Mouse (Mus musculus) intestine, postnatal 0 days (tissue): ENCODE results near the gene Brca1. TPM values are rescaled to one million over a fixed set of nuclear protein-coding genes. Genes with fewer than 3 reads are reported as not detected.
A peak's percentile ranks its signal among the peaks of the same experiment; 100 is the strongest.
"Not testable (repeated sequence)": the region's sequence is repeated elsewhere in the genome, so short reads cannot be mapped to it uniquely, and the experiment has no call there.

Source experiments
- ATAC-seq: fragments of 200-750 bp; cut with Nextera tagmentation; 2 replicates; pipeline ENCODE4 v1.8.0; 2017; ENCODE audit warnings: mild to moderate bottlenecking, moderate TSS enrichment, moderate library complexity
- H3K27ac ChIP-seq: fragments of 300-500 bp; sonication (generic); 2 replicates; pipeline ENCODE4 v1.5.1; 2014; ENCODE audit warnings: mild to moderate bottlenecking, low read depth, low read length, moderate library complexity
- H3K27me3 ChIP-seq: fragments of 300-500 bp; sonication (generic); replicated peaks from 2 replicates; pipeline ENCODE4 v1.6.1; 2014; ENCODE audit warnings: low read length, mixed read lengths; ENCODE audit not compliant: control insufficient read depth, insufficient read depth
- H3K36me3 ChIP-seq: fragments of 300-500 bp; sonication (generic); 2 replicates; pipeline ENCODE4 v1.6.1; 2014; ENCODE audit warnings: mild to moderate bottlenecking, moderate library complexity; ENCODE audit not compliant: control insufficient read depth, insufficient read depth
- H3K4me1 ChIP-seq: fragments of 300-500 bp; sonication (generic); replicated peaks from 2 replicates; pipeline ENCODE4 v1.6.1; 2014; ENCODE audit warnings: antibody characterized with exemption, low read length, mixed read lengths; ENCODE audit not compliant: control insufficient read depth, insufficient read depth
- H3K4me2 ChIP-seq: fragments of 300-500 bp; sonication (generic); replicated peaks from 2 replicates; pipeline ENCODE4 v1.6.1; 2014; ENCODE audit warnings: low read depth, mild to moderate bottlenecking, moderate library complexity
- H3K4me3 ChIP-seq: fragments of 300-500 bp; sonication (generic); 2 replicates; pipeline ENCODE4 v1.5.1; 2014; ENCODE audit warnings: low read depth, low read length
- H3K9ac ChIP-seq: fragments of 300-500 bp; sonication (generic); 2 replicates; pipeline ENCODE4 v1.6.1; 2014; ENCODE audit warnings: mild to moderate bottlenecking, low read depth, low read length
- H3K9me3 ChIP-seq: fragments of 300-500 bp; sonication (generic); 2 replicates; pipeline ENCODE4 v1.6.1; 2016; ENCODE audit warnings: mixed run types; ENCODE audit not compliant: control insufficient read depth
- CTCF ChIP-seq: sonication (generic); IDR thresholded peaks from 2 replicates; pipeline ENCODE4 v1.5.1; 2016; ENCODE audit warnings: low read depth, mild to moderate bottlenecking, control low read depth, antibody characterized with exemption, moderate library complexity
- WGBS: fragments of 180-500 bp; shearing (Covaris S2); extraction: QIAGEN DNeasy Blood & Tissue Kit; methylation state at CpG from one replicate; pipeline ENCODE4 v1.1.7; 2014; 5-methylcytosine and 5-hydroxymethylcytosine counted together
- polyA plus RNA-seq: library from polyadenylated mRNA; unstranded; fragments of >200 nt; fragmentation: Nextera tagmentation; extraction: Ambion mirVana; gene quantifications from 2 replicates; pipeline ENCODE4 v1.2.1, GENCODE M21; 2015

The Brca1 gene
- polyA plus RNA-seq, 1 experiment from 2014 or later, result 2.3 TPM

- H3K9ac ChIP-seq, result no peak overlapping the region
- peaks cover 25% of the 10 kb centered on the region for H3K36me3 ChIP-seq
- no peak for ATAC-seq
- no peak for TF ChIP-seq CTCF
- no peaks in the 10 kb centered on the region for H3K27me3 ChIP-seq
- H3K9me3 ChIP-seq, result no peaks in the 10 kb centered on the region
- no peak overlapping the region for H3K4me2 ChIP-seq
- peaks cover 11% of the 10 kb centered on the region; the same call in 1 of the 2 replicates for H3K4me1 ChIP-seq
- 87% methylated on average over 1 of the region's 1 CpGs for WGBS
- H3K4me3 ChIP-seq, result no peak overlapping the region
- H3K27ac ChIP-seq, result no peak overlapping the region
These were observed 105.4 kb downstream of the Brca1 start for GRCm38 (mm10) chr11:101446319-101446718.

DNA sequence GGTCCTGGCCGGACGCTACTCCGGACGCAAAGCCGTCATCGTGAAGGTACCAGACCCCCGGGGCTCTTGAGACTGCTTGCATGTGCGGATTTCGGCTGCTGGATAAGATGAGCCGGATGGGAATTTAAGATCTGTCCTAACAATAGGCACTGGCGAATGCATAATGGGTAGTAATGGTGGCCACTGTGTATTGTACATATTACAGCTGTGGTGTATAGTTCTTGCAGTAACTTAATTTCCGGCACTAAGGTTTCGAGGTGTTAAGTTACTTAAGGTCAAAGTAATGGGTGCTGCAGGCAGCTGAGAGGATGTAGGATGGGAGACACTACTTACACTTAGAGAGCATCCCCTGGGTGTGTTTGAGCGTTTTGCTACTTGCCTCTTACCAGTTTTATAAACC is 109.0 kb downstream of the Brca1 start:
- H3K4me1 ChIP-seq, result peaks cover 5% of the 10 kb centered on the region; the same call in 1 of the 2 replicates
- peak overlapping the region; percentile 76 for H3K27ac ChIP-seq
- H3K36me3 ChIP-seq, result peaks cover 25% of the 10 kb centered on the region
- TF ChIP-seq CTCF, result no peak
- ATAC-seq, result no peak
- 0% methylated on average over 14 of the region's 14 CpGs for WGBS
- H3K9ac ChIP-seq, result peak overlapping the region; percentile 89
- no peaks in the 10 kb centered on the region for H3K27me3 ChIP-seq
- H3K9me3 ChIP-seq, result no peaks in the 10 kb centered on the region
- H3K4me2 ChIP-seq, result peak overlapping the region; percentile 77
- H3K4me3 ChIP-seq, result peak overlapping the region; percentile 80

DNA sequence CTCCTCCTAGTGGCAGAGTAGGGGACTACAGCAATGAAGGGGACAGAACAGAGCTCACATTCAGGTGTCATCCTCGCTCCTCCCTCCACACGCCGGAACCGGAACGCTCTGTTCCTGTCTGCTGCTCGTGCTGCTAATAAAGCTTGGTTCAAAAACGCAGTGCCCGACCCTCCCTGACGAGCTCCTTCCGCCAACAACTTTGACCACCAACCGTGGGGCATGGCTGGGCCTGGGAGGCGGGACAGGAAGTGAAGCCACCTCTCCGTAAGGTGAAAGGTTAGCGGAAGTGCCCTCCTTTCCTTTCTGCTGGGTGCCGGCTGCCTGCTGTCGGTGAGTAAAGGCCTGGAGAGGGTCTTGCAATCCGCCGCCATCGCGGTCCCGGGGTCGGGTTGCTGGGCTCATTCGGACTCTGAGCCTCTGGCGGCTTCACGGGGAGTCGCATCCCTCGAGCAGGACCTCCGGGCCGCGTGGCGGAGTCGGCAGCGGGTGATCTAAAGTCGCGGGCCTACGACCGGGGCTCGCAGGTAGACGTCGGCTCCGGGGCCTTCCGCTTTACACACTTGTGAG is 109.5 kb downstream of the Brca1 start, which contains the start of gene Rpl27:
Gene Rpl27, plus strand, starts transcription at position 172 of the 567 bp plus-strand sequence.
- Histone ChIP-seq H3K27me3 (no peaks in the 10 kb centered on the region), H3K9me3 (no peaks in the 10 kb centered on the region), H3K4me2 (peak within 1 kb of the TSS; percentile 77), H3K4me3 (peak within 1 kb of the TSS; percentile 80), H3K27ac (peak within 1 kb of the TSS; percentile 76), H3K36me3 (peaks cover 25% of the 10 kb centered on the region), H3K9ac (peak within 1 kb of the TSS; percentile 89), H3K4me1 (peaks cover 5% of the 10 kb centered on the region; the same call in 1 of the 2 replicates)
- peak; percentile 98 for ATAC-seq
- TF ChIP-seq CTCF, result peak; percentile 88
- WGBS, result 0% methylated on average over 42 of the region's 42 CpGs

DNA sequence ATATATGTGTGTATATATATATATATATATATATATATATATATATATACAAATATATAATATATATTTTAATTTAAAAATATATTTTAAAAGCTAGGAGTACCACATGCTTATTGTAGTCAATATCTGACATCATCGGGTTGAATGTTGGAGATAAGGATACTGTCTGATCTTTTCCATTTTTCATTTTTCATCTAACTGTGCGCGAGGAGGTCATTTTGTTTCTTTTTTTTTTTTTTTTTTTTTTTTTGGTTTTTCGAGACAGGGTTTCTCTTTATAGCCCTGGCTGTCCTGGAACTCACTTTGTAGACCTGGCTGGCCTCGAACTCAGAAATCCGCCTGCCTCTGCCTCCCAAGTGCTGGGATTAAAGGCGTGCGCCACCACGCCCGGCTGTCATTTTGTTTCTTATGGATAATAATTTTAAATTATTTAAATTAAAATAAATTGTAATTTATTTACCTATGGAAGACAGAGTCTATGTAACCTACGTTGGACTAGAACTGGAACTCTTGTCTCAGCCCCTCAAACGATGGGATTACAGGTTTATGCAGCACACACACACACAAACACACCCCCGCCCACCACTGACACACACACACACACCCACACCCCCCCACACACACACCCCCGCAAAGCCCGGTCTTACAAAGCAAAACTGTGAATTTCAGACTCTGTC is 110.2 kb downstream of the Brca1 start:
- not testable (repeated sequence) for H3K27me3 ChIP-seq, H3K27ac ChIP-seq, ATAC-seq, H3K4me1 ChIP-seq, H3K9me3 ChIP-seq, H3K9ac ChIP-seq
- peak overlapping the region; percentile 24 for H3K4me3 ChIP-seq
- H3K4me2 ChIP-seq, result peak overlapping the region; percentile 63
- 34% methylated on average over 15 of the region's 15 CpGs for WGBS
- peaks cover 22% of the 10 kb centered on the region for H3K36me3 ChIP-seq

Other genes with a start within 250 kb of the Brca1 start
- gene Becn1, start 249.7 kb downstream of the Brca1 start, polyA plus RNA-seq, result 117 and 124 TPM in 2 replicates
- 59.5 and 60.2 TPM in 2 replicates for gene Psme3, start 235.7 kb downstream of the Brca1 start, polyA plus RNA-seq
- 0.34 and 0.41 TPM in 2 replicates for gene Aoc2, start 226.9 kb downstream of the Brca1 start, polyA plus RNA-seq
- gene Aoc3, start 221.3 kb downstream of the Brca1 start, polyA plus RNA-seq, result 3.7 and 4.4 TPM in 2 replicates
- 54.3 and 63.3 TPM in 2 replicates for gene G6pc, start 184.4 kb downstream of the Brca1 start, polyA plus RNA-seq
- gene Aarsd1, start 134.3 kb downstream of the Brca1 start, polyA plus RNA-seq, result 27.0 and 28.9 TPM in 2 replicates
- gene Gm27029, start 127.2 kb downstream of the Brca1 start, polyA plus RNA-seq, result 2.2 and 2.9 TPM in 2 replicates
- gene Rundc1, start 126.9 kb downstream of the Brca1 start, polyA plus RNA-seq, result 12.0 and 13.1 TPM in 2 replicates
- 7.0 and 7.8 TPM in 2 replicates for gene Ptges3l, start 126.6 kb downstream of the Brca1 start, polyA plus RNA-seq
- 240 and 241 TPM in 2 replicates for gene Rpl27, start 109.7 kb downstream of the Brca1 start, polyA plus RNA-seq
- 100 and 102 TPM in 2 replicates for gene Ifi35, start 103.5 kb downstream of the Brca1 start, polyA plus RNA-seq
- gene Rnd2, start 87.0 kb downstream of the Brca1 start, polyA plus RNA-seq, result 27.8 and 31.9 TPM in 2 replicates
- gene Vat1, start 85.7 kb downstream of the Brca1 start, polyA plus RNA-seq, result 94.5 and 95.6 TPM in 2 replicates
- gene Nbr1, start 194 bp upstream of the Brca1 start, polyA plus RNA-seq, result 44.5 and 54.1 TPM in 2 replicates
- 122 and 130 TPM in 2 replicates for gene Tmem106a, start 30.3 kb upstream of the Brca1 start, polyA plus RNA-seq
- gene Gm11634, start 47.3 kb upstream of the Brca1 start, polyA plus RNA-seq, result 0.27 and 0.37 TPM in 2 replicates
- gene Rdm1, start 75.2 kb upstream of the Brca1 start, polyA plus RNA-seq, result 13.3 and 15.3 TPM in 2 replicates
- 6.3 and 7.8 TPM in 2 replicates for gene Arl4d, start 113.6 kb upstream of the Brca1 start, polyA plus RNA-seq
- 11.6 and 14.1 TPM in 2 replicates for gene Dhx8, start 181.0 kb upstream of the Brca1 start, polyA plus RNA-seq
- gene Etv4, start 233.4 kb upstream of the Brca1 start, polyA plus RNA-seq, result 1.8 and 1.9 TPM in 2 replicates